Mouse (Mus musculus): ENCODE measurements around the gene Itga11. TPM values are rescaled to one million over a fixed set of nuclear protein-coding genes. Genes with fewer than 3 reads are reported as not detected.
"Not testable (repeated sequence)": the region's sequence is repeated elsewhere in the genome, so short reads cannot be mapped to it uniquely, and the experiment has no call there.

The Itga11 gene
- polyA plus RNA-seq, 1 experiment from 2014 or later, result 1.5 TPM

GRCm38 (mm10) chr9:62777461-62777860 lies 99.8 kb downstream of the Itga11 start:
- WGBS, result 8% methylated on average over 5 of the region's 5 CpGs
- peak; percentile 72; the same call in 1 of the 2 replicates for ATAC-seq (ENCODE audit: low FRiP score, low read depth)

GRCm38 (mm10) chr9:62778721-62779120 lies 101.1 kb downstream of the Itga11 start:
- Histone ChIP-seq H3K27me3 (no peaks in the 10 kb centered on the region), H3K9me3 (no peaks in the 10 kb centered on the region), H3K4me1 (replicated peaks) (peaks cover 30% of the 10 kb centered on the region), H3K36me3 (no peaks in the 10 kb centered on the region), H3K4me2 (no peak overlapping the region), H3K4me3 (no peak overlapping the region), H3K9ac (no peak overlapping the region), H3K27ac (replicated peaks) (no peak overlapping the region)
- no peak for ATAC-seq (ENCODE audit: low FRiP score, low read depth)
- 74% methylated on average over 9 of the region's 9 CpGs for WGBS

More at GRCm38 (mm10) chr9:62777461-62777860, 99.8 kb downstream of the Itga11 start:
- Histone ChIP-seq H3K27me3 (no peaks in the 10 kb centered on the region), H3K4me2 (no peak overlapping the region), H3K9ac (no peak overlapping the region), H3K4me3 (no peak overlapping the region), H3K9me3 (no peaks in the 10 kb centered on the region), H3K36me3 (no peaks in the 10 kb centered on the region), H3K4me1 (replicated peaks) (peaks cover 18% of the 10 kb centered on the region), H3K27ac (replicated peaks) (no peak overlapping the region)

GRCm38 (mm10) chr9:62781965-62782364 lies 104.3 kb downstream of the Itga11 start:
- Histone ChIP-seq H3K9ac (no peak overlapping the region), H3K36me3 (no peaks in the 10 kb centered on the region), H3K27me3 (no peaks in the 10 kb centered on the region), H3K4me1 (replicated peaks) (peaks cover 34% of the 10 kb centered on the region), H3K4me2 (no peak overlapping the region), H3K4me3 (no peak overlapping the region), H3K27ac (replicated peaks) (0 out of 2 replicates have a peak overlapping the region, but pooled peaks have one; percentile 82), H3K9me3 (no peaks in the 10 kb centered on the region)
- 47% methylated on average over 3 of the region's 3 CpGs for WGBS
- no peak for ATAC-seq (ENCODE audit: low FRiP score, low read depth)

- no peaks in the 10 kb centered on the region for H3K36me3 ChIP-seq
- H3K27me3 ChIP-seq, result no peaks in the 10 kb centered on the region
- peak overlapping the region; percentile 82 for H3K27ac ChIP-seq (replicated peaks)
- peak; percentile 86 for ATAC-seq (ENCODE audit: low FRiP score, low read depth)
- 36% methylated on average over 14 of the region's 16 CpGs for WGBS
- H3K4me3 ChIP-seq, result no peak overlapping the region
- peak overlapping the region; percentile 42 for H3K4me2 ChIP-seq
- H3K4me1 ChIP-seq (replicated peaks), result peaks cover 31% of the 10 kb centered on the region
- H3K9me3 ChIP-seq, result no peaks in the 10 kb centered on the region
- peak overlapping the region; percentile 29; the same call in 1 of the 2 replicates for H3K9ac ChIP-seq
Observed at GRCm38 (mm10) chr9:62782976-62783781, 105.6 kb downstream of the Itga11 start.

GRCm38 (mm10) chr9:62784233-62784632 lies 106.6 kb downstream of the Itga11 start:
- 100% methylated on average over 2 of the region's 2 CpGs for WGBS
- H3K9me3 ChIP-seq, result no peaks in the 10 kb centered on the region
- H3K4me1 ChIP-seq (replicated peaks), result peaks cover 25% of the 10 kb centered on the region
- H3K27ac ChIP-seq (replicated peaks), result peak overlapping the region; percentile 82
- H3K9ac ChIP-seq, result no peak overlapping the region
- H3K4me3 ChIP-seq, result no peak overlapping the region
- no peak overlapping the region for H3K4me2 ChIP-seq
- no peak for ATAC-seq (ENCODE audit: low FRiP score, low read depth)
- no peaks in the 10 kb centered on the region for H3K27me3 ChIP-seq
- H3K36me3 ChIP-seq, result no peaks in the 10 kb centered on the region

GRCm38 (mm10) chr9:62786721-62787120 lies 109.1 kb downstream of the Itga11 start:
- no peak overlapping the region for H3K4me2 ChIP-seq
- no peak overlapping the region for H3K4me3 ChIP-seq
- WGBS, result 71% methylated on average over 5 of the region's 5 CpGs
- no peaks in the 10 kb centered on the region for H3K27me3 ChIP-seq
- ATAC-seq (ENCODE audit: low FRiP score, low read depth), result no peak
- no peak overlapping the region for H3K27ac ChIP-seq (replicated peaks)
- H3K9ac ChIP-seq, result no peak overlapping the region
- H3K9me3 ChIP-seq, result no peaks in the 10 kb centered on the region
- peaks cover 24% of the 10 kb centered on the region for H3K4me1 ChIP-seq (replicated peaks)
- H3K36me3 ChIP-seq, result no peaks in the 10 kb centered on the region

GRCm38 (mm10) chr9:62789856-62790255 lies 112.2 kb downstream of the Itga11 start:
- H3K4me2 ChIP-seq, result no peak overlapping the region
- no peaks in the 10 kb centered on the region for H3K36me3 ChIP-seq
- no peaks in the 10 kb centered on the region for H3K9me3 ChIP-seq
- WGBS, result 91% methylated on average over 12 of the region's 12 CpGs
- no peaks in the 10 kb centered on the region for H3K4me1 ChIP-seq (replicated peaks)
- H3K4me3 ChIP-seq, result no peak overlapping the region
- no peaks in the 10 kb centered on the region for H3K27me3 ChIP-seq
- H3K9ac ChIP-seq, result no peak overlapping the region
- no peak overlapping the region for H3K27ac ChIP-seq (replicated peaks)
- ATAC-seq (ENCODE audit: low FRiP score, low read depth), result no peak

- H3K27me3 ChIP-seq, H3K4me2 ChIP-seq: not testable (repeated sequence)
- WGBS, result 84% methylated on average over 2 of the region's 2 CpGs
Observed at GRCm38 (mm10) chr9:62799218-62799617, 121.6 kb downstream of the Itga11 start.

GRCm38 (mm10) chr9:62810095-62810494 lies 132.5 kb downstream of the Itga11 start:
- WGBS, result 15% methylated on average over 8 of the region's 8 CpGs
- Histone ChIP-seq H3K36me3 (no peaks in the 10 kb centered on the region), H3K4me3 (peak overlapping the region; percentile 98), H3K9ac (peak overlapping the region; percentile 99), H3K4me2 (peak overlapping the region; percentile 65), H3K27me3 (no peaks in the 10 kb centered on the region), H3K4me1 (replicated peaks) (peaks cover 28% of the 10 kb centered on the region), H3K27ac (replicated peaks) (peak overlapping the region; percentile 99; the same call in 1 of the 2 replicates), H3K9me3 (no peaks in the 10 kb centered on the region)
- no peak for ATAC-seq (ENCODE audit: low FRiP score, low read depth)

More at GRCm38 (mm10) chr9:62799218-62799617, 121.6 kb downstream of the Itga11 start:
- not testable (repeated sequence) for H3K4me3 ChIP-seq; H3K4me1 ChIP-seq (replicated peaks); H3K27ac ChIP-seq (replicated peaks); ATAC-seq (ENCODE audit: low FRiP score, low read depth); H3K9ac ChIP-seq; H3K9me3 ChIP-seq
- H3K36me3 ChIP-seq, result peaks cover 29% of the 10 kb centered on the region

- peak overlapping the region; percentile 99 for H3K27ac ChIP-seq (replicated peaks)
- H3K4me1 ChIP-seq (replicated peaks), result peaks cover 28% of the 10 kb centered on the region
- H3K9ac ChIP-seq, result peak overlapping the region; percentile 99
- H3K4me3 ChIP-seq, result peak overlapping the region; percentile 98
- H3K9me3 ChIP-seq, result no peaks in the 10 kb centered on the region
- ATAC-seq (ENCODE audit: low FRiP score, low read depth), result peak; percentile 75
- no peaks in the 10 kb centered on the region for H3K27me3 ChIP-seq
- under 1% methylated on average over 58 of the region's 58 CpGs for WGBS
- peak overlapping the region; percentile 65 for H3K4me2 ChIP-seq
- no peaks in the 10 kb centered on the region for H3K36me3 ChIP-seq
Observed at GRCm38 (mm10) chr9:62810543-62811515, 133.2 kb downstream of the Itga11 start.

GRCm38 (mm10) chr9:62811516-62812121 lies 134.0 kb downstream of the Itga11 start, which contains the start of gene Fem1b:
Gene Fem1b, minus strand, starts transcription at chr9:62811934.
- H3K9me3 ChIP-seq, result no peaks in the 10 kb centered on the region
- H3K4me2 ChIP-seq, result peak within 1 kb of the TSS; percentile 65
- H3K27me3 ChIP-seq, result no peaks in the 10 kb centered on the region
- peak within 1 kb of the TSS; percentile 99 for H3K9ac ChIP-seq
- H3K4me1 ChIP-seq (replicated peaks), result peaks cover 28% of the 10 kb centered on the region
- under 1% methylated on average over 68 of the region's 68 CpGs for WGBS
- peak within 1 kb of the TSS; percentile 99 for H3K27ac ChIP-seq (replicated peaks)
- peak within 1 kb of the TSS; percentile 98 for H3K4me3 ChIP-seq
- peak; percentile 93 for ATAC-seq (ENCODE audit: low FRiP score, low read depth)
- no peaks in the 10 kb centered on the region for H3K36me3 ChIP-seq
